Comparison of ENCODE assay signal across 26 mouse cellular contexts in genomic region chr9:41153979-41154378, GRCm38 (mm10). TPM values are rescaled to one million over a fixed set of nuclear protein-coding genes. Genes with fewer than 3 reads are reported as not detected.
A peak's percentile ranks its signal among the peaks of the same experiment; 100 is the strongest.
DNase-seq lines count a peak whose midpoint lies in the region; ATAC-seq and TF ChIP-seq lines count a peak whose summit lies in the region.
"Had no signal": no experiment of that assay in that cellular context is flagged by ENCODE, and none has a peak within 500 bp of the region (broad histone marks: within the 10 kb centered on the region; RNA-seq: fewer than 3 reads in every experiment).

No protein-coding gene starts in this region.

- intact Hi-C loops in left cerebral cortex, postnatal 4 days (cut with DNase I) = loop anchor here (10.0 kb wide), 1 partner anchor 109 kb away; no protein-coding TSS in a partner anchor

- ATAC-seq in inflammation-experienced regulatory T-cells, adult 6 months = peak; percentile 48
- ATAC-seq in forebrain, embryonic 15.5 days (replicated peaks) = no peak
- ATAC-seq in hindbrain, embryonic 12.5 days (ENCODE audit: low FRiP score) = no peak
- ATAC-seq: forebrain, embryonic 14.5 days; hindbrain, postnatal 0 days; intestine, postnatal 0 days; midbrain, embryonic 15.5 days had no signal

- H3K9me3 ChIP-seq in forebrain, embryonic 15.5 days = no peaks in the 10 kb centered on the region
- no peaks in the 10 kb centered on the region for H3K9me3 ChIP-seq in hindbrain, embryonic 12.5 days (replicated peaks)
- H3K9me3 ChIP-seq: embryonic facial prominence, embryonic 10.5 days; embryonic facial prominence, embryonic 15.5 days; kidney, embryonic 15.5 days; liver, embryonic 15.5 days; midbrain, embryonic 10.5 days; midbrain, embryonic 15.5 days had no signal

- no peak overlapping the region for H3K4me3 ChIP-seq in layer of hippocampus, adult 2 months
- H3K4me3 ChIP-seq in forebrain, embryonic 15.5 days = no peak overlapping the region
- H3K4me3 ChIP-seq in hindbrain, embryonic 12.5 days = no peak overlapping the region
- H3K4me3 ChIP-seq: embryonic facial prominence, embryonic 10.5 days; embryonic facial prominence, embryonic 15.5 days; heart, adult 2 months; kidney, embryonic 15.5 days; liver, embryonic 15.5 days; midbrain, embryonic 10.5 days; midbrain, embryonic 15.5 days had no signal

- no peaks in the 10 kb centered on the region for H3K36me3 ChIP-seq in forebrain, embryonic 15.5 days
- no peaks in the 10 kb centered on the region for H3K36me3 ChIP-seq in hindbrain, embryonic 12.5 days
- H3K36me3 ChIP-seq: embryonic facial prominence, embryonic 10.5 days; embryonic facial prominence, embryonic 15.5 days; kidney, embryonic 15.5 days; liver, embryonic 15.5 days; midbrain, embryonic 10.5 days; midbrain, embryonic 15.5 days had no signal

- H3K27ac ChIP-seq in layer of hippocampus, adult 2 months = peak overlapping the region; percentile 36; the same call in 1 of the 2 replicates
- no peak overlapping the region for H3K27ac ChIP-seq in forebrain, embryonic 15.5 days (replicated peaks)
- H3K27ac ChIP-seq in hindbrain, embryonic 12.5 days = no peak overlapping the region
- H3K27ac ChIP-seq: embryonic facial prominence, embryonic 15.5 days; heart, adult 2 months; hindbrain, postnatal 0 days; midbrain, embryonic 10.5 days; midbrain, embryonic 15.5 days had no signal

- H3K4me1 ChIP-seq in forebrain, embryonic 15.5 days = peaks cover 46% of the 10 kb centered on the region
- peaks cover 41% of the 10 kb centered on the region for H3K4me1 ChIP-seq in hindbrain, embryonic 12.5 days

- DNase-seq in layer of hippocampus, adult 2 months (ENCODE audit: low spot score in 2 of 2) = no peak
- no peak for DNase-seq in layer of hippocampus, postnatal 36 days
- DNase-seq in 416B (ENCODE audit: low read depth) = peak; percentile 47
- DNase-seq in CD4-positive, CD25-positive, alpha-beta regulatory T cell, adult 2 months (ENCODE audit: low read depth, low spot score) = peak; percentile 36
- DNase-seq in left cerebral cortex, postnatal 4 days = no peak
- DNase-seq: adrenal gland, postnatal 14 days; B cell, adult 2 months; cerebellum, adult 18-20 months; gastrocnemius, postnatal 25 days; heart, adult 2 months; heart, postnatal 14 days; kidney, postnatal 25 days; lung, postnatal 4 days; right cerebral cortex, adult 18-20 months had no signal

- 78% methylated on average over 1 of the region's 1 CpGs for WGBS in forebrain, embryonic 15.5 days
- 85% methylated on average over 1 of the region's 1 CpGs for WGBS in hindbrain, embryonic 12.5 days

- peaks cover 4% of the 10 kb centered on the region; the same call in 1 of the 2 replicates for H3K27me3 ChIP-seq in forebrain, embryonic 15.5 days
- peaks cover 33% of the 10 kb centered on the region for H3K27me3 ChIP-seq in hindbrain, embryonic 12.5 days

- TF ChIP-seq CTCF in layer of hippocampus, adult 2 months (conservative IDR thresholded peaks at IDR 0.05) = no peak

- no peak overlapping the region for H3K9ac ChIP-seq in forebrain, embryonic 15.5 days (replicated peaks)
- no peak overlapping the region for H3K9ac ChIP-seq in hindbrain, embryonic 12.5 days
- H3K9ac ChIP-seq: embryonic facial prominence, embryonic 15.5 days; kidney, embryonic 15.5 days; liver, embryonic 15.5 days; midbrain, embryonic 15.5 days had no signal

- H3K4me2 ChIP-seq in forebrain, embryonic 15.5 days (replicated peaks) = no peak overlapping the region
- H3K4me2 ChIP-seq in hindbrain, embryonic 12.5 days (replicated peaks) = no peak overlapping the region
- H3K4me2 ChIP-seq: embryonic facial prominence, embryonic 15.5 days; kidney, embryonic 15.5 days; liver, embryonic 15.5 days; midbrain, embryonic 15.5 days had no signal

RNA-seq across cellular contexts. Expression of gene Ubash3b, which starts 7.5 kb away (rescaled TPM):
- 10 to 100 TPM; 26.7 to 27.0 TPM for total RNA-seq in layer of hippocampus, adult 2 months (2021)
- 10 to 100 TPM; 27.9 to 28.1 TPM for total RNA-seq in layer of hippocampus, postnatal 36 days (2021)
- 10 to 100 TPM; 18.8 to 20.6 (median 20.2) TPM for polyA plus RNA-seq in inflammation-experienced regulatory T-cells, adult 6 months (2017; shearing (Covaris generic))
- polyA plus RNA-seq in forebrain, embryonic 15.5 days (2015; fragmentation: Nextera tagmentation; extraction: Ambion mirVana) = 14.7 and 15.4 TPM in 2 replicates
- 14.6 and 17.2 TPM in 2 replicates for polyA plus RNA-seq in hindbrain, embryonic 12.5 days (2016; fragmentation: Nextera tagmentation; extraction: Ambion mirVana)
- 10 to 100 TPM; 24.9 to 29.0 TPM for total RNA-seq in left cerebral cortex, postnatal 4 days (2021)

Comparison
In these comparisons a context has a peak if more than half of its experiments do, and no peak if none do; other contexts are left out.
1. DNase-seq: peak in 416B (single experiment) and CD4-positive, CD25-positive, alpha-beta regulatory T cell, adult 2 months (single experiment); none in layer of hippocampus, adult 2 months (0 of 2), layer of hippocampus, postnatal 36 days (0 of 2) and left cerebral cortex, postnatal 4 days (single experiment).